Mouse (Mus musculus) forebrain, embryonic 10.5 days (tissue): ENCODE data around the gene Spout1. TPM values are rescaled to one million over a fixed set of nuclear protein-coding genes. Genes with fewer than 3 reads are reported as not detected.

Experiments used
- polyA plus RNA-seq: library from polyadenylated mRNA; unstranded; fragments of >200 nt; fragmentation: Nextera tagmentation; extraction: Ambion mirVana; gene quantifications from 2 replicates; pipeline ENCODE4 v1.2.1, GENCODE M21; 2016

Gene Spout1
- polyA plus RNA-seq, 1 experiment from 2014 or later: 96.1 TPM

Other genes starting within 250 kb of the Spout1 start
- 74.9 and 77.4 TPM in 2 replicates for gene Gle1, start 243.0 kb downstream of the Spout1 start, polyA plus RNA-seq
- gene Sptan1, start 212.9 kb downstream of the Spout1 start, polyA plus RNA-seq: 85.9 and 90.3 TPM in 2 replicates
- gene Wdr34, start 129.6 kb downstream of the Spout1 start, polyA plus RNA-seq: 33.1 and 33.4 TPM in 2 replicates
- gene Set, start 121.1 kb downstream of the Spout1 start, polyA plus RNA-seq: 944 and 983 TPM in 2 replicates
- gene Pkn3, start 100.8 kb downstream of the Spout1 start, polyA plus RNA-seq: 12.4 and 13.1 TPM in 2 replicates
- gene Zdhhc12, start 84.8 kb downstream of the Spout1 start, polyA plus RNA-seq: 34.2 and 35.4 TPM in 2 replicates
- 6.3 and 6.6 TPM in 2 replicates for gene Zer1, start 53.9 kb downstream of the Spout1 start, polyA plus RNA-seq
- gene Tbc1d13, start 44.7 kb downstream of the Spout1 start, polyA plus RNA-seq: 7.8 and 8.6 TPM in 2 replicates
- gene Endog, start 7.0 kb downstream of the Spout1 start, polyA plus RNA-seq: 17.1 and 17.9 TPM in 2 replicates
- gene Kyat1, start 27.4 kb upstream of the Spout1 start, polyA plus RNA-seq: 7.0 and 8.6 TPM in 2 replicates
- gene Lrrc8a, start 59.3 kb upstream of the Spout1 start, polyA plus RNA-seq: 41.5 and 44.7 TPM in 2 replicates
- gene Gm28035, start 62.1 kb upstream of the Spout1 start, polyA plus RNA-seq: 0.09 and 0.16 TPM in 2 replicates
- gene Phyhd1, start 87.7 kb upstream of the Spout1 start, polyA plus RNA-seq: 2.7 and 3.4 TPM in 2 replicates
- not detected in 2 replicates for gene Gm28038, start 102.6 kb upstream of the Spout1 start, polyA plus RNA-seq
- 26.0 and 26.5 TPM in 2 replicates for gene Dolk, start 107.9 kb upstream of the Spout1 start, polyA plus RNA-seq
- 65.2 and 72.8 TPM in 2 replicates for gene Nup188, start 107.9 kb upstream of the Spout1 start, polyA plus RNA-seq
- 76.9 and 82.0 TPM in 2 replicates for gene Sh3glb2, start 180.9 kb upstream of the Spout1 start, polyA plus RNA-seq
- gene Miga2, start 185.8 kb upstream of the Spout1 start, polyA plus RNA-seq: 29.9 and 30.9 TPM in 2 replicates
- 54.8 and 60.1 TPM in 2 replicates for gene Dolpp1, start 213.8 kb upstream of the Spout1 start, polyA plus RNA-seq
- 23.2 and 23.6 TPM in 2 replicates for gene Crat, start 237.4 kb upstream of the Spout1 start, polyA plus RNA-seq
- gene Ptpa, start 237.6 kb upstream of the Spout1 start, polyA plus RNA-seq: 149 and 165 TPM in 2 replicates